Mouse (Mus musculus) yolk sac, embryonic 10.5 days (tissue): ENCODE data around the gene Krtcap3.
A peak's percentile ranks its signal among the peaks of the same experiment; 100 is the strongest.
"Not testable (repeated sequence)": the region's sequence is repeated elsewhere in the genome, so short reads cannot be mapped to it uniquely, and the experiment has no call there.

ENCODE experiments used
- DNase-seq: peaks from one replicate; pipeline ENCODE4 v3.0.0-alpha.2; 2017; ENCODE audit warnings: low spot score

Krtcap3 gene

DNA sequence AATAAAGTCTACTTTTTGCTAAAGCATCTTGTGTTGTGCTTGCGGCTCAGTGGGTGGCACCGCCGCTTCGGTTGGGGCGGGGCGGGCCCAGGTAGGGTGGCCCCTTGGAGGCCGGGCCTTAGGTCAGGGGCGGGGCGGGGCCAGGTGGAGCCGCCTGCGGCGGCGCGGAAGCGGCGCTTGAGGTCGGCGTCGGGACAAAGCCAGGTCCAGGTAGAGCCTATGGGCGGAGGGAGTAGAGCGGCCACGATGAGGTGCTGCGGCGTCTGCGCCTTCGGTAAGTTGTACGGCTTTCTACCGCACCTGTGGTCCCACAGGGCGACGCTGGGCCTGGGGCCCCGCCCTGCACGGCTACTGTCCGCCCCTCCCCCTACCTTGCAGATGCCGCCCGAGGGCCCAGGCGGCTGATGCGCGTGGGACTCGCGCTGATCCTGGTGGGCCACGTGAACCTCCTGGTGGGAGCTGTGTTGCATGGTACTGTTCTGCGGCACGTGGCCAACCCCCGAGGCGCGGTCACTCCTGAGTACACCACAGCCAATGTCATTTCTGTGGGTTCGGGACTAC is at the start of gene Krtcap3:
Gene Krtcap3 (plus strand): TSS at position 151 of the 561 bp plus-strand sequence.
- DNase-seq: peak; percentile 78

- DNase-seq: peak; percentile 98
Observed at GRCm38 (mm10) chr5:31201742-31202590, 49.5 kb upstream of the Krtcap3 start, which contains the start of gene Zfp513. TSS of gene Zfp513 (minus strand) at chr5:31202303.

GRCm38 (mm10) chr5:31202933-31203332 is 48.6 kb upstream of the Krtcap3 start:
- peak; percentile 25 for DNase-seq

GRCm38 (mm10) chr5:31203866-31204265 is 47.6 kb upstream of the Krtcap3 start:
- DNase-seq: no peak

DNA sequence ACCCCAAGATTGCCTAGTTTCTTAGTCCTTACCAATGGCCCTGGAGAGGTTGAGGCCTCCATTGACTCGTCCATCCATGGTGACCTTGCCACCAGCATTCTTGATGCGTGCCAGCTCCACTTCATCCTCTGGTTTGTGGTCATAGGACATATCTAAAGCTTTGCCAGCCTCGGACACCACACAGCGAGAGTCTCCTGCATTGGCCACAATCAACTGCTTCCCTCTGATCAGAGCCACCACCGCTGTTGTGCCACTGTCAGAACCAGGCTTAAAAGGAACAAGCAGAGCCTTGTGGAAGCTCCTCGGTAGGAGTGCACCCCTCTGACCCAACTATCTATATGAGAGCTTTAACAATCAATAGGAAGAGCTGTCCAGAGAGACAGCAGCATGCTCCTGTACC is 47.1 kb upstream of the Krtcap3 start:
- no peak for DNase-seq

DNA sequence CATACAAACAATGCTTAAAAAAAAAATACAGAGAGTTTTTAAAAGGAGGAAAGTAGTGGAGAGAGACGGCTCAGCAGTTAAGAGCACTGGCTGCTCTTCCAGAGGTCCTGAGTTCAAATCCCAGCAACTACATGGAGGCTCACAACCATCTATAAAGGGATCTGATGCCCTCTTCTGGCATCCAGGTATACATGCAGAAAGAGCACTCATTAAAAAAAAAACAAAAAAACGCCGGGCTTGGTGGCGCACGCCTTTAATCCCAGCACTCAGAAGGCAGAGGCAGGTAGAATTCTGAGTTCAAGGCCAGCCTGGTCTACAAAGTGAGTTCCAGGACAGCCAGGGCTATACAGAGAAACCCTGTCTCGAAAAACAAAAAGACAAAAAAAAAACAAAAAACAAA is 34.9 kb upstream of the Krtcap3 start:
- not testable (repeated sequence) for DNase-seq

DNA sequence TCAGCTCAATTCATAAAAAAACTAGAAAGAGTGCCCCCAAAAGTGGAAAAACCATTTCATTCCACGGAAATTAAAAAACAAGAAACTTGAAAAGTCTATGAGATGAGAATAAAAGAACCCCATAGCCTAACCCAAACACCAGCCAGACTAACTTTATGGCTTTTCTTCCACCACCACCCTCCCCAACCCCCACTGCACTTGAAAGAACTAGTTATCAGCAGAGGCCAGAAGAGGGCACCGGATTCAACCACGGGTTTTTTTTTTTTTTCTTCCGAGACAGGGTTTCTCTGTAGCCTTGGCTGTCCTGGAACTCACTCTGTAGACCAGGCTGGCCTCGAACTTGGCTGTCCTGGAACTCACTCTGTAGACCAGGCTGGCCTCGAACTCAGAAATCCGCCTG is 33.2 kb upstream of the Krtcap3 start:
- peak; percentile 31 for DNase-seq

- DNase-seq: no peak
Observed at GRCm38 (mm10) chr5:31219070-31219469, 32.4 kb upstream of the Krtcap3 start.

DNA sequence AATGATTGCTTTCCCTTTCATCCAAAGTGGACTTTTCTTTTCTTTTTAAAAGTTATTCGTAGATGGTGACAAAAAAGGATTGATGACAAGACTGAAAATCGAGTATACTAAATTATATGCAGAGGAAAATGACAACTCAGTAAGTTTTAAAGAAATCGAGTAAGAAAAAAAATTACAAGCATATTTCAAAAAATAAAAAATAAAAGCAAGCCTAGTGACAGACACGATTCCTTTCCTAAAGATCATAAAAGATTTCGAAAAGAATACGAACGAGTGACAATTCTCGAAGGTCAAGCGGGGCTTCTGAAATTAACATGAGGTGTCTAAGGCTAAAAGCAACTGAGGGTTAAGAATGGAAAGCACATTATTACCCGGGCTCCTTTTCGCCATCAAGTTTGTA is 32.0 kb upstream of the Krtcap3 start:
- no peak for DNase-seq

DNA sequence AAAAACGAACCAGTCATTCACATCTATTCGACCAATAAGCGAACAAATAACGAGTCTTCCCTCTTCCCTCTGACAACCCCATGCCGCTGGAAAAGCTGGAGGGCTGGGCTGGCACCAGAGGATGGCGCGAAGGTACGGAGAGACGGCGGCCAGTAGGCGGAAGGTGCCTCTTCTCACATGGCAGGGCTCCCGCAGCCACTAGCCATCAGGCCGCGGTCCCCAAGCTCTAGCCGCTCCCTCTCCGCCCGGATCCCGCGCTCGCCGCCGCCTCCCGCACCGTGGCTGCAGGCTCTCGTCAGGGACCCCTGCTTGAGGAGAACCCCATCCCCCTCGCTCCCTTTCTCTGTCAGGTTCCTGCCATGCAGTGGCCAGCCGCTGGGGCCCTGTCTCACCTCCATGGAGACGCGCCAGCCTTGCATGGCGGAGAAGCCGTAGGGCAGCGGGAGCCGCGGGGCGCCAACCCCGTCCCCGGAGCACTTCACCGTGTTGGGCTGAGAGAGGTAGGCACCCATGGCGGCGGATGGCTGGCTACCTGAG is 31.5 kb upstream of the Krtcap3 start:
- DNase-seq: no peak

DNA sequence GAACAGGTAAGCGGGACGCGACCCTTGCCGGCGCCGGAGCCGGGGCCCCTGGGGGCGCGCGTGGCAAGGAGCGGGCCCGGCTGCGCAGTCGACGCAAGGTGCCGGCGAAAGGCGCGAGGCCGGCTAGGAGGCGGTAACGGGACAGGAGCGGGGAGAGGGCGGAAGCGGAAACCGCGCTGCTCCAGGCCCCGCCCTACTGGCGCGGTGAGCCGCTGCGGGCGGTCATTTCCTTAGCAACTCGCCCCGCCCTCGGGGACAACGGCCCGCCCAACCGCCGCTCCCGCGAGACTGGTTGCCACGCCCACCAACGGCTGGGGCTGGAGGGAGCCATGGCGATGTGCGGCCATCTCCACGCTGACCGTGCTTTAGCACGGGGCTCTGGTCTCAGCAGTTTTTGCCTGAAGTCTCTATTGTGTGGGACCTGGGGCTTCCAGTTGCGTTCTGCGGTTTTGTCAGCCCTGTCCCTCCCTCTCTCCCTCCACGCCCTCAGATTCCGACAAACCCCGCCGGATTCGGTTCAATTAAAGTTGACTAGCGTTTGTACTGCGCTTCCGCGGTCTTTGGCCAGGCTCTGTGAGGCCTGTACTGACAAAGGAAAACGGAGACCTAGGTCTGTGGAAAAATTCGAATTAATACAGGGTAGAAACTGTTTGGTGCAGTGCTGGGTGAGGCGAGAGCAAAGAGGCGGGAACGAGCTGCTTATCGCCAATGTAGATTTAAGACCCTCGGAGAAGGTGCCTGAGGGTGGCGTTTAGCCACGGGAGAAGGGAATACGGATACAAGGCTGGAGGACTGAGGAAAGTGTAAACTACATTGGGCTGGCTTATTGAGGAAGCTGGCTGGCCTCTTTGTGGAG is 30.8 kb upstream of the Krtcap3 start, which contains the start of gene Ppm1g:
Gene Ppm1g (minus strand): TSS at position 240 of the 856 bp plus-strand sequence.
- peak; percentile 95 for DNase-seq

DNA sequence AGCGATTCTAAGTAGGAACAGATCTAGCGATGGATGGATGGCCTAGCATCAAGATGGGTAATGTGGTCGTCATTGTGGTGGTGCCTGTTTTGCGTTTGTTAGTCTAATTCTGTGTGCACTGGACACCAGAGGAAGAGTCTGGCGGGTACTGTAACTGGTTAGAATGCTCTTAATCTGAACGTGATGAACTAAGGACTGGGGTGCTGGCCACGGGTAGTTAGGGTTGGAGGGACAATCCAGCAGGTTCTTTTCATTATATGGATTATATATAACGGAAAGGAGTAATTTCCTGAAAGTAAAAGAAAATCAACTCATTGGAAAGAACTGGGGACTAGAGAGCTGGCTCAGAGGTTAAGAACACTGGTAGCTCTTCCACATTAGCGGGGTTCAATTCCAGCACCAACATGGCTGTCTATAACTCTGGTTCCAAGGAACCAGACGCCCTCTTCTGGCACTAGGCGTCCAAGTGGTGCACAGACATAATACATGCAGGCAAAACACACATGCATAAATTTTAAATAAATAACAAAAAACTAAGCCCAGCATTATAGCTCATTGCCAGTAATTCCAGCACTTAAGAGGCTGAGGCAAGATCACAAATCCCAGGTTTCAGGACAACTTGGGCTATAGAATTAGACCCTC is 30.1 kb upstream of the Krtcap3 start:
- peak; percentile 44 for DNase-seq

DNA sequence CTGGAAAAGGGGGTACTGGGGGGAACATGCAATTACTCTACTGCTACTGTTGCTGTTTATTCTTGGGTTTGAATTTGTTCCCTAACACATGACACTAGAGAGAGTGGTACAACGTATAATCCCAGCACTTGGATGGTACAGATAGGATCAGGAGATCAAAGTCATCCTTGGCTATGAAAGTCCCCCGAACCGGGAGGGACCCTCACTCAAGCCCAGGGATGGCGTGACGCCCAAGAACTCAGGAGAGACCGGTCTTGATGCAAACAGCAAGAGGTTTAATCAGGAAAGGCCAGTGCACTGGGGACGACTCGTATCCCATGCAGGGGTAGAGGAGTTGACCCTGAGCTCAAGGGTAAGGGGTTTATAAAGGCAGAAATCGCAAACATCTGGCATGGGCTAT is 28.8 kb upstream of the Krtcap3 start:
- no peak for DNase-seq

DNA sequence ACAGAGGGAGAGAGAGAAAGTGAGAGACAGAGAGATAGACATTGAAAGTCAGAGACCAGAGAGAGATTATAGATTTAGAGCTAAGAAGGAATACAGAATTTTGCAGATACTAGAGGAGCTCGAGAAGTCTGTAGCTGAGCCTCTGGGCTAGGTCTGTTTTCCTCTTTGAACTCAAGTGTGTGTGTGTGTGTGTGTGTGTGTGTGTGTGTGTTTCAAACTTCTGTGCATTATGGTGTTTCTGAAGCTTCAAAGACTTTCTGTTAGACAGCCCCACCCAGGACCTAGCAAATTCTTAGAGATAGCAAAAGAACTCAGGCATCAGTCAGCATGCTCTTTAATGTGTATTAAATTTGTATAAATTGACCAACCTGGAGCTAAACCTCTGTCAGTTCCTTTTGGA is 24.9 kb upstream of the Krtcap3 start:
- DNase-seq: no peak

- peak; percentile 94 for DNase-seq
Observed at GRCm38 (mm10) chr5:31240637-31241521, 10.6 kb upstream of the Krtcap3 start, which contains the start of the genes Nrbp1 and Gm9970. TSS of gene Nrbp1 (plus strand) at chr5:31240864. TSS of gene Gm9970 (minus strand) at chr5:31241232.

GRCm38 (mm10) chr5:31241522-31242034 is 9.9 kb upstream of the Krtcap3 start:
- no peak for DNase-seq

- DNase-seq: no peak
Observed at GRCm38 (mm10) chr5:31242191-31242590, 9.3 kb upstream of the Krtcap3 start.

- DNase-seq: no peak
Observed at GRCm38 (mm10) chr5:31250716-31251115, 775 bp upstream of the Krtcap3 start.

GRCm38 (mm10) chr5:31252151-31252550 is 660 bp downstream of the Krtcap3 start:
- DNase-seq: peak; percentile 10
